9 mouse cellular contexts compared by ENCODE assay signal in genomic region chr11:107275902-107276301, GRCm38 (mm10).
DNase-seq lines count a peak whose midpoint lies in the region; ATAC-seq and TF ChIP-seq lines count a peak whose summit lies in the region.
"Had no signal": no experiment of that assay in that cellular context is flagged by ENCODE, and none has a peak within 500 bp of the region (broad histone marks: within the 10 kb centered on the region; RNA-seq: fewer than 3 reads in every experiment).

No protein-coding gene starts in this region.

- TF ChIP-seq CTCF in spleen, adult 2 months (IDR thresholded peaks at IDR 0.05; ENCODE audit: extremely low read depth, insufficient read depth, insufficient read length, insufficient replicate concordance): peak; percentile 38; the same call in 1 of the 2 replicates
- TF ChIP-seq CTCF in bone marrow, adult 2 months (IDR thresholded peaks at IDR 0.05; ENCODE audit: control insufficient read depth, insufficient read depth, low read length): peak; percentile 43
- TF ChIP-seq CTCF in embryonic fibroblast, embryonic 13.5 days (IDR thresholded peaks at IDR 0.05; ENCODE audit: borderline replicate concordance, insufficient read depth, low read length): peak; percentile 47; the same call in 1 of the 2 replicates

- H3K36me3 ChIP-seq in spleen, adult 2 months (ENCODE audit: control insufficient read depth, insufficient read depth, low read length): no peaks in the 10 kb centered on the region
- no peaks in the 10 kb centered on the region for H3K36me3 ChIP-seq in midbrain, embryonic 13.5 days
- H3K36me3 ChIP-seq: limb, embryonic 12.5 days had no signal

- H3K4me2 ChIP-seq in midbrain, embryonic 13.5 days (replicated peaks): no peak overlapping the region
- H3K4me2 ChIP-seq: limb, embryonic 12.5 days had no signal

- no peaks in the 10 kb centered on the region for H3K27me3 ChIP-seq in spleen, adult 2 months (ENCODE audit: control insufficient read depth, insufficient read depth, low read length)
- H3K27me3 ChIP-seq in midbrain, embryonic 13.5 days: no peaks in the 10 kb centered on the region
- H3K27me3 ChIP-seq: limb, embryonic 12.5 days had no signal

- no peak for TF ChIP-seq POLR2A in spleen, adult 2 months (IDR thresholded peaks at IDR 0.05; ENCODE audit: low read depth, low read length)
- TF ChIP-seq POLR2A in bone marrow, adult 2 months (IDR thresholded peaks at IDR 0.05; ENCODE audit: borderline replicate concordance, control insufficient read depth, low read depth, low read length): no peak
- no peak for TF ChIP-seq POLR2A in embryonic fibroblast, embryonic 13.5 days (IDR thresholded peaks at IDR 0.05; ENCODE audit: low read depth, low read length)

- intact Hi-C loops in left cerebral cortex, postnatal 25 days (cut with DNase I): loop anchor here (1.0 kb wide), 1 partner anchor 194 kb away; the partner anchor contains the start of gene Pitpnc1

- H3K9ac ChIP-seq in midbrain, embryonic 13.5 days (replicated peaks): no peak overlapping the region
- H3K9ac ChIP-seq: limb, embryonic 12.5 days had no signal

- no peak overlapping the region for H3K27ac ChIP-seq in spleen, adult 2 months (ENCODE audit: insufficient read depth, low read length)
- H3K27ac ChIP-seq in bone marrow, adult 2 months (ENCODE audit: control insufficient read depth, insufficient read depth, low read depth, low read length, poor library complexity): no peak overlapping the region
- H3K27ac ChIP-seq in embryonic fibroblast, embryonic 13.5 days (ENCODE audit: insufficient read depth, low read length): no peak overlapping the region
- no peak overlapping the region for H3K27ac ChIP-seq in midbrain, embryonic 13.5 days
- H3K27ac ChIP-seq: limb, embryonic 12.5 days had no signal

- no peaks in the 10 kb centered on the region for H3K4me1 ChIP-seq in spleen, adult 2 months (ENCODE audit: control insufficient read depth, insufficient read depth, insufficient read length)
- no peaks in the 10 kb centered on the region for H3K4me1 ChIP-seq in bone marrow, adult 2 months (ENCODE audit: control insufficient read depth, insufficient read depth, low read length)
- no peaks in the 10 kb centered on the region for H3K4me1 ChIP-seq in embryonic fibroblast, embryonic 13.5 days (ENCODE audit: control insufficient read depth, insufficient read depth, low read length)
- peaks cover 33% of the 10 kb centered on the region for H3K4me1 ChIP-seq in midbrain, embryonic 13.5 days (replicated peaks)

- ATAC-seq in midbrain, embryonic 13.5 days: 0 out of 2 replicates have a peak, but pooled peaks have one; percentile 55

- 60% methylated on average over 6 of the region's 6 CpGs for WGBS in spleen, adult 2 months
- 56% methylated on average over 6 of the region's 6 CpGs for WGBS in bone marrow, adult 2 months
- 28% methylated on average over 6 of the region's 6 CpGs for WGBS in midbrain, embryonic 13.5 days

- no peaks in the 10 kb centered on the region for H3K9me3 ChIP-seq in midbrain, embryonic 13.5 days
- H3K9me3 ChIP-seq: limb, embryonic 12.5 days had no signal

- no peak overlapping the region for H3K4me3 ChIP-seq in spleen, adult 2 months (ENCODE audit: extremely low read depth, insufficient read depth, insufficient read length)
- H3K4me3 ChIP-seq in bone marrow, adult 2 months (replicated peaks; ENCODE audit: control insufficient read depth, low read depth, low read length): no peak overlapping the region
- H3K4me3 ChIP-seq in embryonic fibroblast, embryonic 13.5 days (ENCODE audit: insufficient read depth, low read length): no peak overlapping the region
- no peak overlapping the region for H3K4me3 ChIP-seq in midbrain, embryonic 13.5 days (replicated peaks)
- H3K4me3 ChIP-seq: limb, embryonic 12.5 days had no signal

- peak in 1 of 2 experiments; percentile 31 for DNase-seq in spleen, adult 2 months (ENCODE audit: low read depth in 1 of 2, low spot score in 2 of 2)
- DNase-seq in spleen, postnatal 4 days (ENCODE audit: low spot score in 2 of 2): no peak
- peak; percentile 74 for DNase-seq in heart, postnatal 4 days
- peak; percentile 20 to 44 for DNase-seq in left cerebral cortex, postnatal 25 days (ENCODE audit: low spot score in 2 of 2)
- peak; percentile 48 to 59 for DNase-seq in urinary bladder, postnatal 36 days (ENCODE audit: low spot score in 2 of 2)

Comparison
In these comparisons a context has a peak if more than half of its experiments do, and no peak if none do; other contexts are left out.
1. DNase-seq: peak in heart, postnatal 4 days (single experiment), left cerebral cortex, postnatal 25 days (2 of 2) and urinary bladder, postnatal 36 days (2 of 2); none in spleen, postnatal 4 days (0 of 2).
2. Peak in every context shown above with its lines, with median percentiles within 50 percentile points of each other: CTCF ChIP-seq.